Mouse (Mus musculus): Measurements from ENCODE around the gene Btnl10. TPM values are rescaled to one million over a fixed set of nuclear protein-coding genes. Genes with fewer than 3 reads are reported as not detected.

The Btnl10 gene
- polyA plus RNA-seq, 1 experiment = 0.04 TPM

DNA sequence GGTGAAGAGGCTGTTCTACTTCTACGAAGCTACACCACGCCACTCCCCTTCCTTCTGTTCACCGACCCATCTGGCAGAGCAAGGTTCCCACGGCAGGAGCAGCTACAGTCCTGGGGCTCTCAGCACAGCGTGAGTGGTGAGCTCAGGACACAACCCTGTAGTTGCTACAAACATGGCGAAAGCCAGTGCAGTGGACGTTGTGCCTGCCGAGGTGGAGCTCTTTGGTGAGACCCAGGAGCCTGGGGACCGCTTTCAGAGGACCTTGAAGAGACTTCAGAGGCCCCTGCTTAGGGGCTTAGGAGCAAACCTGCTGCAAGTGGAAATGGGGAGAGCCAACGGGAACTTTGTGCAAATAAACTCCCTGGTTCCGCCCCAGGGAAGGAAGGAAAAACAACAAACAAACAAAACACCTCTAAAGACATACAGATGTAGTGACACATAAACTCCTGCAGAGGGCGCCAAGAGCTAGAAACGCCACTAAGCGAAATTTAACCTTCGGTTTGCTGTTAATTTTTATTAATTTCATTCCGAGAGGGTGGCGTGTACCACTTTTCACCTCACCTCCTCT, 3.2 kb upstream of the Btnl10 start:
- TF ChIP-seq POLR2A (IDR thresholded peaks at IDR 0.05; ENCODE audit: borderline replicate concordance, extremely low read depth, insufficient read depth, insufficient read length, poor library complexity, severe bottlenecking) = no peak
- peak; percentile 68; the same call in 1 of the 2 replicates for TF ChIP-seq CTCF (IDR thresholded peaks at IDR 0.05; ENCODE audit: borderline replicate concordance, extremely low read depth, insufficient read depth, insufficient read length)
- peak; percentile 72 for DNase-seq (ENCODE audit: low read depth)

DNA sequence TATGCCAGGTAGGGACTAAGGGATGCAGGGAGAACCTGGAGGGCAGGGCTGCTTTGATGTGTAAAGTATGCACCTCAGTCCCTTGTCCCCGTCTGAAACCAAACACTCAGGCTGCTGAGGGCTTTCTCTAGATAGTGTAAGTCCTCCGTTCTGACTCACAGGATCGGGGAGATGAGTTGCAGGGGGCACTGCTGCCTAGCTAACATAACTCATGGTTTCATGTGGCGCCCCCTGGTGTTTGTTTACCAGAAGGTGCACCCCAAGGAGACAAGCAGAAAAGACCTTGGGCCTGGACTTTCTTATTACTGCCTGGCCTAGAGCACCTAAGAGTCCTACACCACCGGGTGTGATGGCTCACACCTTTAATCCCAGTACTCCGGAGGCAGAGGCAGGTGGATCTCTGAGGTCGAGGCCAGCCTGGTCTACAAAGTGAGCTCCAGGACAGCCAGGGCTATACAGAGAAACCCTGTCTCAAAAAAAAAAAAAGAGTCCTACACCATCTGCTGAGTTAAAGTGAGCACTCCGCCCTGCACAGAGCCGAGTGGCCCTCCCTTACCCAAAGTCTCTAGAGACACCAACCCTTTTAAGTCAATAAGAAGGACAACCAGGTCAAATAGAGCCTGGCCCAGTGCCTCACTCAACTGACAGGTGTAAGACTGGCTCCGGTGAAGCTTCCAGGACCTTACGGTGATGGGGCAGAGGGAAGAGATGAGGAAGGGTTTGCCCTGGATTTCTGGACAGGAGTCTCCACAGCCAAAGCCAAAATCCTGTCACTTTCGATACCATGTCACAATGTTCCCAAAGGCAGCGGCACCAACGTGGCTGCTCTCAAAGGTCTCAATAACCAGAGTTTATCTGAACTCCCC, 596 bp upstream of the Btnl10 start:
- TF ChIP-seq CTCF (IDR thresholded peaks at IDR 0.05; ENCODE audit: borderline replicate concordance, extremely low read depth, insufficient read depth, insufficient read length) (peak; percentile 55; the same call in 1 of the 2 replicates), POLR2A (IDR thresholded peaks at IDR 0.05; ENCODE audit: borderline replicate concordance, extremely low read depth, insufficient read depth, insufficient read length, poor library complexity, severe bottlenecking) (no peak)
- peak; percentile 39 for DNase-seq (ENCODE audit: low read depth)

DNA sequence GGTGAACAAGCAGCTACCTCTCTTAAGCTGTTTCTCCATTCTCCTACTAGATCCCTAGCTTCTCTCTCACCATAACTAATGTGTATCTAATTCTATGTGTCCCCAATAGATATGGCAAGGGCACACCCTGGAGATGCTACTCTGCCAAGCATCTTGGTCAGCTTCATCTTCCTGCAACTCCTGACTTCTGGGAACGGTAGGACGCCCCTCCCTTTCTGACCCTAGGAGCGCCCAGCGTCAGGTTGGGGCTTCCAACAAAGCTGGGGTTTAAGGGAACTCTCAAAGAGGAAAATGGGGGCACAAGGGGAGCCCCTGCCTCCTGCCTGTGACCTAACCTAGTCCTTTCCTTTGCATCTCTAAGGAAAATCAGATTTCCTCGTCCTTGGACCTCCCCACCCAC, 1.1 kb downstream of the Btnl10 start:
- no peak for DNase-seq (ENCODE audit: low read depth)
- no peak for TF ChIP-seq POLR2A (IDR thresholded peaks at IDR 0.05; ENCODE audit: borderline replicate concordance, extremely low read depth, insufficient read depth, insufficient read length, poor library complexity, severe bottlenecking)
- no peak for TF ChIP-seq CTCF (IDR thresholded peaks at IDR 0.05; ENCODE audit: borderline replicate concordance, extremely low read depth, insufficient read depth, insufficient read length)

DNA sequence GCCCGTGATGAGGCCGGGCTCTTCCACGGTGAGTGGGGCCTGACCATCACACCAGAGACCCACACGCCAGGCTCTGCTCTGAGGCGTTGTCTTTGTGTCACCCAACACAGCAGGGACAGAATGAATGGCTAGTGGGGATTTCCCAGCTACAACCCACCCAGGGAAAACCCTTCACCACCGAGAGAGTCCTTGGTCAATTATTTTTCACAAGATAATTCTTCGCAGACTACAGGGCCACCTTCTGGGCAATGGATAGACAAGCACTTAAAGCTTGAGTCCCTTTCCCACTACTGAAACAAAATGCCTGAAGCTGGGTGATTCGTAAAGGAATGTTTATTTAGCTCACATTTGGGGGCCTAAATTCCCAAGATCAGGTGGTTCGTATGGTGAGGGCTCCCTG, 4.7 kb downstream of the Btnl10 start:
- no peak for DNase-seq (ENCODE audit: low read depth)
- no peak for TF ChIP-seq POLR2A (IDR thresholded peaks at IDR 0.05; ENCODE audit: borderline replicate concordance, extremely low read depth, insufficient read depth, insufficient read length, poor library complexity, severe bottlenecking)
- TF ChIP-seq CTCF (IDR thresholded peaks at IDR 0.05; ENCODE audit: borderline replicate concordance, extremely low read depth, insufficient read depth, insufficient read length) = no peak

DNA sequence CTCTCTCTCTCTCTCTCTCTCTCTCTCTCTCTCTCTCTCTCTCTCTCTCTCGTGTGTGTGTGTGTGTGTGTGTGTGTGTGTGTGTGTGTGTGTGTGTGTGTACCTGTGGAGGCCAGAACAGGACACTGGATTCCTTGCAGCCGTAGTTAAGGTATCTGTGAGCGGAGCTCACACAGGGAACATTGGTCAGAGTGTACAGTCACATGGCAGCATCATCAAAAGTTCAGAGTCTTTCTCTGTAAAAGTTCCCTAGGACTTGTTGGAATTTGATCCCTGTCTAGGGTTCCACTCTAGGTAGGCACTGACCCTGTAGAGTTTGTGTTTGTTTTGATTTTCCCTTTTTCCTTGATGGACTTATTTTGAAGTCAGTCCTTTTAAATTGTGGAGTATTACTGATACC, 8.9 kb downstream of the Btnl10 start:
- DNase-seq (ENCODE audit: low read depth) = no peak
- TF ChIP-seq CTCF (IDR thresholded peaks at IDR 0.05; ENCODE audit: borderline replicate concordance, extremely low read depth, insufficient read depth, insufficient read length) (no peak), POLR2A (IDR thresholded peaks at IDR 0.05; ENCODE audit: borderline replicate concordance, extremely low read depth, insufficient read depth, insufficient read length, poor library complexity, severe bottlenecking) (no peak)

DNA sequence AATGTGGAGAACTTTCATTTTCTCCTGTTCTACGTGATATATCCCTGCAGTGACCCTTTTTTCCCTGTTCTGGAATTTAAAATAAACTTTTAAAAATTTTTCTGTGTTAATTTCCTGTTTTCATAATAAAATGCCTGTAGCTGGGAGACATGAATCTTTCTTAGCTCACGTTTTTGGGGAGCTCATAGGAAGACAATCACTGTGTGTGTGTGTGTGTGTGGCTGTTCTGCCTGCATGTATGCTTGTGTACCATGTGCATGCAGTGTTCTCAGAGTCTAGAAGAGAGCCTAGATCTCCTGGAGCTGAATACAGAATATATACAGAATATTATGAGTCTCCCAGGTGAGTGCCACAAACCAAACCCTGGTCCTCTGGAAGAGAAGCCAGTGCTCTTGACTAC, 9.3 kb downstream of the Btnl10 start:
- no peak for TF ChIP-seq CTCF (IDR thresholded peaks at IDR 0.05; ENCODE audit: borderline replicate concordance, extremely low read depth, insufficient read depth, insufficient read length)
- no peak for TF ChIP-seq POLR2A (IDR thresholded peaks at IDR 0.05; ENCODE audit: borderline replicate concordance, extremely low read depth, insufficient read depth, insufficient read length, poor library complexity, severe bottlenecking)
- DNase-seq (ENCODE audit: low read depth) = no peak

DNA sequence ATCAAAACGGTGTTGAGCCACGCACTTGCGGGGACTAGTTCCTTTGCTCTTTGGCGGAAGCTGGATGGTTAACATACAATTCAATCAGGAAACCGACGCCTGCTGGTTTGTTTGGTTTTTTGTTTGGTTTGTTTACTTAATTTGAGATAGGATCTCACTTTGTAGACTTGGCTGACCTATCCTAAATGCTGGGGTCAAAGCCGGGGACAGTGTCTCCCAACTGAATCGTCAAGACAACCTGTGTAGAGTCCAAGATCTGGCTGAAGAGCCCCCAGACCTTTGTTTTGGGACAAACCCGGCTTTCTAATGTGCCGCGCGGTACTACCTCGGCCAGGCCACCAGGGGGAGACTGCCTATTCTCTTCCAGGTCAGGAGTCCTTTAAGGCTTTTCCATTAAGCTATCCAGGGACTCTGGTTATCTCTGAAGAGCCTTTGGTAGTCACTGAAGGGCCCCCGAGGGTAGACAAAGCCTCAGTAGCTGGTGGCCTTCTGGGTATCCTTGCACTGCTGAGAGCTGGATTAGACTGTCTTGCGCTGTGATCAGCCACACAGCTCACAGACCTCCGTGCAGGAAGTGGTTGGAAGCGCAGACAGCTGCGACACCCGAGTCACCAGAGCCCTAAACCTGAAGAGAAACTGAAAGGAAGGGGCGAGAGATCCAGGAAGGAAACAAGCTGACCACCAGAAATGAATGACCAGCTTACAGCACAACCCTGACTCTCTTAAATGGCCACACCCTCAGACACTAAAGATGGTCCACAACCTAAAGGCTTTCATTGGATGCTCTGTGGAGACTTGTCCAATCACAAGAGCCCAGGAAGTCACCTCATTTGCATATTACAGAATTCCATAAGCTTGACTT, 10.3 kb downstream of the Btnl10 start:
- TF ChIP-seq POLR2A (IDR thresholded peaks at IDR 0.05; ENCODE audit: borderline replicate concordance, extremely low read depth, insufficient read depth, insufficient read length, poor library complexity, severe bottlenecking) (no peak), CTCF (IDR thresholded peaks at IDR 0.05; ENCODE audit: borderline replicate concordance, extremely low read depth, insufficient read depth, insufficient read length) (peak; percentile 84)
- peak; percentile 82 for DNase-seq (ENCODE audit: low read depth)

DNA sequence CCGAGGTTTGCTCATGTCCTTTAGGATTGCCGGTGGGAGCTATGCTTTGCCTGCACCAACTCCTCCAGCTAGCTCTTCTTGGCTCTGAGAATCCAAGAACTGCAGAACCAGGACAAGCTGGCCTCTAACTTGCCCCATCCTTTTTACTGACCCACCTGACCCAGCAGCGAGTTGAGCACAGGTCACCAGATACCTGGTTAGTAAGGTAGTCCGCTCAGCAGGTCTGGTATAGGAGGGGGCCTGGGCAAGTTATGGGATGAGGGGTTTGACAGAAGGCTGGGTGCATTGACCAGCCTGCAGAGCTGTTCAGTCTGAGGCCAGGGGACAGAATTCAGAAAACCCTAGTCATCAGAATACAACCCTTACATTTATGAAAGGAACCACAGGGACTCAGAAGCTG, 11.3 kb downstream of the Btnl10 start:
- no peak for DNase-seq (ENCODE audit: low read depth)
- TF ChIP-seq POLR2A (IDR thresholded peaks at IDR 0.05; ENCODE audit: borderline replicate concordance, extremely low read depth, insufficient read depth, insufficient read length, poor library complexity, severe bottlenecking) (no peak), CTCF (IDR thresholded peaks at IDR 0.05; ENCODE audit: borderline replicate concordance, extremely low read depth, insufficient read depth, insufficient read length) (no peak)

DNA sequence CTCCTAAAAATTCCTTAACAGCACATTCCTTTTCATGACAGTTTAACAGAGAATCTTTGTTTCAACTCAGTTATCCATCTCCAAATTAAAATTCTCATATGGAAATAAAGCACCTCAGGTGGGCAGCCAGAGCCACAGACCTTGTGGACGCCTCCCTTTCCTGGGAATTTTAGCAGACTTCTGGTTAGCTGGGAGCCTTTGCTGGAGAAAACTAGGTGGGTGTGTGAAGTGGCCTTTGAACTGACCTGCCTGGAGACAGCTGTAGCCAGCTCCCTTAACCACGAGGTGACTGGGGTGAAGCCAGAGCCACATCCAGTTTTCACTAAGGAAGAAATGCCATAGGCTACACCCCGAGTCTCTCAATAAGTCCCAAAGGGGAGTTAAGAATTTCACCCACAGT, 11.9 kb downstream of the Btnl10 start:
- no peak for TF ChIP-seq CTCF (IDR thresholded peaks at IDR 0.05; ENCODE audit: borderline replicate concordance, extremely low read depth, insufficient read depth, insufficient read length)
- no peak for TF ChIP-seq POLR2A (IDR thresholded peaks at IDR 0.05; ENCODE audit: borderline replicate concordance, extremely low read depth, insufficient read depth, insufficient read length, poor library complexity, severe bottlenecking)

DNA sequence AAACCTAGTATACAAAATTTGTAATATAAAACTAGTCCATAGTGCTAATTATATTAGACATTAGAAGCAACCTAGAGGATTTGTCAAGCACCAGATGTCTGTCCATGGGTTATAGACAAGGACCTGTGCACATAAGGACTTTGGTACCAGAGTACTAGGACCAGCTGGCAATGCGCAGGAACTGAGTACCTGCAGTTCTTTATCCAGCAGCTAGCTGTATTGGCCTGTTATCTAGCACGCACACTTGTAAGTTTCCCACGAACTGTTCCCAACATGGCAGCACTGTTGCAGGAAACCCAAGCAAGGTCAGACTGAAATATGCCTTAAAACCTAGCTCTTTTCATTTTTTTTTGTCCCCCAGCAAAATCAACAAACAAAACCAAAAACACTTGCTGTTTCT, 12.5 kb downstream of the Btnl10 start:
- TF ChIP-seq CTCF (IDR thresholded peaks at IDR 0.05; ENCODE audit: borderline replicate concordance, extremely low read depth, insufficient read depth, insufficient read length) (no peak), POLR2A (IDR thresholded peaks at IDR 0.05; ENCODE audit: borderline replicate concordance, extremely low read depth, insufficient read depth, insufficient read length, poor library complexity, severe bottlenecking) (no peak)
- DNase-seq (ENCODE audit: low read depth) = no peak

More for the DNA sequence above, 11.9 kb downstream of the Btnl10 start:
- DNase-seq (ENCODE audit: low read depth) = no peak

DNA sequence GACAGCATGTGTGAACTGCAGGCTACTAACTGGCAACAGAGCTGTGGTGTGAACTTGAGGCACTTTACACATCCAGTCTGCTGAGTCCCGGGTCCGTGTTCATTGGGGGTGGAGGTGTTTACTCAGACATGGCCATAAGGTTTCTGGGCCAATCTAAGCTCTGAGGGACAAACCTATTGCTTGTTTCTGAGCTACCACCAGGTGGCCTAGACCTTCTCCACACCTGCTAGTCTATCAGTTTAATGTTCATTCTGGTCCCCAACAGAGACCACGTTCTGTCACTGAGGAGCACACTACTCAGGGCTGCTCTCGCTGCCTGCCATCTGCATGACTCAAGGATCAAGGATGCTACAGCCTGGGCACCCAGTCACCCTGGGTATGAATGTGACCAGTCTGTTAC, 13.9 kb downstream of the Btnl10 start:
- no peak for DNase-seq (ENCODE audit: low read depth)
- TF ChIP-seq CTCF (IDR thresholded peaks at IDR 0.05; ENCODE audit: borderline replicate concordance, extremely low read depth, insufficient read depth, insufficient read length) (peak; percentile 18; the same call in 1 of the 2 replicates), POLR2A (IDR thresholded peaks at IDR 0.05; ENCODE audit: borderline replicate concordance, extremely low read depth, insufficient read depth, insufficient read length, poor library complexity, severe bottlenecking) (no peak)
